In genomic region chr15:78990970-78991525, GRCm38 (mm10) we compare ENCODE assay signal across 29 mouse cellular contexts. TPM values are rescaled to one million over a fixed set of nuclear protein-coding genes. Genes with fewer than 3 reads are reported as not detected.
DNase-seq lines count a peak whose midpoint lies in the region; ATAC-seq and TF ChIP-seq lines count a peak whose summit lies in the region.
"Had no signal": no experiment of that assay in that cellular context is flagged by ENCODE, and none has a peak within 500 bp of the region (broad histone marks: within the 10 kb centered on the region; RNA-seq: fewer than 3 reads in every experiment).

No protein-coding gene starts in this region.

- H3K27me3 ChIP-seq in kidney, postnatal 0 days (ENCODE audit: insufficient read depth, low read length), result no peaks in the 10 kb centered on the region
- H3K27me3 ChIP-seq in E14TG2a.4 (ENCODE audit: insufficient read depth, low read length), result no peaks in the 10 kb centered on the region
- H3K27me3 ChIP-seq: CH12.LX; forebrain, embryonic 13.5 days; heart, embryonic 13.5 days; hindbrain, embryonic 12.5 days; hindbrain, embryonic 15.5 days had no signal

- WGBS in kidney, postnatal 0 days, result 72% methylated on average over 25 of the region's 25 CpGs

- no peaks in the 10 kb centered on the region for H3K9me3 ChIP-seq in kidney, postnatal 0 days (replicated peaks; ENCODE audit: low read length)
- H3K9me3 ChIP-seq in E14TG2a.4 (ENCODE audit: low read length), result no peaks in the 10 kb centered on the region
- H3K9me3 ChIP-seq: forebrain, embryonic 10.5 days; forebrain, embryonic 13.5 days; heart, embryonic 13.5 days; hindbrain, embryonic 12.5 days; hindbrain, embryonic 15.5 days had no signal

- DNase-seq in adrenal gland, adult 2 months, result peak; percentile 73
- no peak for DNase-seq in adrenal gland, postnatal 10 days
- DNase-seq in cerebellum, adult 9-11 months, result peak; percentile 56
- no peak for DNase-seq in cerebellum, postnatal 4 days (ENCODE audit: low spot score in 2 of 2)
- peak; percentile 19 for DNase-seq in kidney, postnatal 0 days (ENCODE audit: low spot score)
- no peak for DNase-seq in kidney, adult 8-10 months
- DNase-seq: B cell, adult 2 months; cerebellum, adult 11 months; cerebellum, postnatal 10 days; cerebellum, postnatal 36 days; gastrocnemius, postnatal 14 days; heart, adult 18-20 months; kidney, adult 9 months had no signal

- H3K4me2 ChIP-seq in kidney, postnatal 0 days (ENCODE audit: low read length), result no peak overlapping the region
- H3K4me2 ChIP-seq: forebrain, embryonic 13.5 days; heart, embryonic 13.5 days; hindbrain, embryonic 12.5 days; hindbrain, embryonic 15.5 days had no signal

- peaks cover 70% of the 10 kb centered on the region for H3K36me3 ChIP-seq in kidney, postnatal 0 days (ENCODE audit: insufficient read depth, low read length)
- peaks cover 88% of the 10 kb centered on the region for H3K36me3 ChIP-seq in E14TG2a.4 (ENCODE audit: insufficient read depth, low read length)

- peak; percentile 62; the same call in 1 of the 2 replicates for ATAC-seq in kidney, postnatal 0 days (replicated peaks; ENCODE audit: low FRiP score, low read depth)
- no peak for ATAC-seq in megakaryocyte-erythroid progenitor cell, adult 5-6 weeks (replicated peaks; ENCODE audit: low FRiP score, low TSS enrichment, poor library complexity, severe bottlenecking)
- ATAC-seq: activated CD4-positive, CD25-positive, alpha-beta regulatory T cell, adult 4 months; forebrain, embryonic 13.5 days; forebrain, embryonic 16.5 days; intestine, postnatal 0 days had no signal

- H3K4me3 ChIP-seq in kidney, postnatal 0 days (replicated peaks; ENCODE audit: low read depth, low read length), result no peak overlapping the region
- H3K4me3 ChIP-seq in E14TG2a.4 (replicated peaks; ENCODE audit: low read length), result peak overlapping the region; percentile 17; the same call in 1 of the 2 replicates
- H3K4me3 ChIP-seq: forebrain, embryonic 10.5 days; forebrain, embryonic 13.5 days; heart, embryonic 13.5 days; hindbrain, embryonic 12.5 days; hindbrain, embryonic 15.5 days had no signal

- H3K4me1 ChIP-seq in kidney, postnatal 0 days (replicated peaks; ENCODE audit: insufficient read depth, low read length), result peaks cover 3% of the 10 kb centered on the region; the same call in 1 of the 2 replicates
- peaks cover 67% of the 10 kb centered on the region for H3K4me1 ChIP-seq in E14TG2a.4 (replicated peaks; ENCODE audit: low read depth, low read length)

- no peak for TF ChIP-seq CTCF in kidney, postnatal 0 days (IDR thresholded peaks at IDR 0.05; ENCODE audit: low read depth)
- TF ChIP-seq CTCF in E14TG2a.4 (conservative IDR thresholded peaks at IDR 0.05; ENCODE audit: low read length), result no peak

- no peak overlapping the region for H3K9ac ChIP-seq in kidney, postnatal 0 days (ENCODE audit: low read depth, low read length)
- H3K9ac ChIP-seq: forebrain, embryonic 13.5 days; heart, embryonic 13.5 days; hindbrain, embryonic 12.5 days; hindbrain, embryonic 15.5 days had no signal

- no peak overlapping the region for H3K27ac ChIP-seq in kidney, postnatal 0 days
- H3K27ac ChIP-seq: forebrain, embryonic 10.5 days; forebrain, embryonic 13.5 days; heart, embryonic 13.5 days; hindbrain, embryonic 12.5 days; hindbrain, embryonic 15.5 days had no signal

RNA-seq across cellular contexts. Expression of gene H1f0, which starts 37.2 kb away (rescaled TPM):
- total RNA-seq in adrenal gland, adult 2 months (2021), result 100 to 1,000 TPM in 1 of 2 experiments, 10 to 100 TPM in 1; 94.6 to 204 TPM
- 109 and 135 TPM in 2 replicates for polyA plus RNA-seq in adrenal gland, adult 2 months (2012; rRNA removed)
- total RNA-seq in adrenal gland, postnatal 10 days (2021), result 100 to 1,000 TPM; 195 to 222 TPM
- polyA plus RNA-seq in kidney, postnatal 0 days (2015; fragmentation: Nextera tagmentation; extraction: Ambion mirVana), result 522 and 524 TPM in 2 replicates
- 19.0 and 23.7 TPM in 2 replicates for total RNA-seq in megakaryocyte-erythroid progenitor cell, adult 5-6 weeks (2014; fragmentation: Nextera tagmentation)
- total RNA-seq in megakaryocyte-erythroid progenitor cell, adult 5-6 weeks (2017), result 27.0 and 47.0 TPM in 2 replicates

RNA-seq across cellular contexts. Expression of gene Triobp, which starts 43.5 kb away (rescaled TPM):
- 100 to 1,000 TPM in 1 of 2 experiments, 10 to 100 TPM in 1; 93.7 to 129 TPM for total RNA-seq in adrenal gland, adult 2 months (2021)
- polyA plus RNA-seq in adrenal gland, adult 2 months (2012; rRNA removed), result 101 and 134 TPM in 2 replicates
- 10 to 100 TPM; 87.8 to 88.2 TPM for total RNA-seq in adrenal gland, postnatal 10 days (2021)
- polyA plus RNA-seq in kidney, postnatal 0 days (2015; fragmentation: Nextera tagmentation; extraction: Ambion mirVana), result 30.5 and 33.0 TPM in 2 replicates
- total RNA-seq in megakaryocyte-erythroid progenitor cell, adult 5-6 weeks (2014; fragmentation: Nextera tagmentation), result 29.1 and 33.9 TPM in 2 replicates
- 11.2 and 12.5 TPM in 2 replicates for total RNA-seq in megakaryocyte-erythroid progenitor cell, adult 5-6 weeks (2017)

RNA-seq across cellular contexts. Expression of gene Galr3, which starts 50.6 kb away (rescaled TPM):
- under 1 TPM in 1 of 2 experiments, not detected in 1; 0.28 TPM for total RNA-seq in adrenal gland, adult 2 months (2021)
- 1.4 and 4.2 TPM in 2 replicates for polyA plus RNA-seq in adrenal gland, adult 2 months (2012; rRNA removed)
- total RNA-seq in adrenal gland, postnatal 10 days (2021), result under 1 TPM; 0.30 to 0.48 TPM
- 0.13 and 0.24 TPM in 2 replicates for polyA plus RNA-seq in kidney, postnatal 0 days (2015; fragmentation: Nextera tagmentation; extraction: Ambion mirVana)
- total RNA-seq in megakaryocyte-erythroid progenitor cell, adult 5-6 weeks (2014; fragmentation: Nextera tagmentation), result 0.40 TPM in 1 of 2 replicates, not detected in the other
- 0.56 TPM in 1 of 2 replicates, not detected in the other for total RNA-seq in megakaryocyte-erythroid progenitor cell, adult 5-6 weeks (2017)
- total RNA-seq: gastrocnemius, adult 18-20 months; heart, adult 18-20 months; heart, postnatal 25 days had no signal
- polyA plus RNA-seq: activated CD4-positive, CD25-positive, alpha-beta regulatory T cell, adult 4 months; embryonic facial prominence, embryonic 11.5 days; embryonic facial prominence, embryonic 14.5 days; forebrain, embryonic 10.5 days; forebrain, embryonic 13.5 days; forebrain, embryonic 16.5 days; heart, embryonic 13.5 days; heart, embryonic 16.5 days; hindbrain, embryonic 12.5 days had no signal

RNA-seq across cellular contexts. Expression of gene Nol12, which starts 56.3 kb away (rescaled TPM):
- 10 to 100 TPM; 42.0 to 57.2 TPM for total RNA-seq in adrenal gland, adult 2 months (2021)
- 21.3 and 22.5 TPM in 2 replicates for polyA plus RNA-seq in adrenal gland, adult 2 months (2012; rRNA removed)
- 10 to 100 TPM; 34.4 to 35.2 TPM for total RNA-seq in adrenal gland, postnatal 10 days (2021)
- polyA plus RNA-seq in kidney, postnatal 0 days (2015; fragmentation: Nextera tagmentation; extraction: Ambion mirVana), result 43.8 and 46.8 TPM in 2 replicates
- 52.3 and 56.7 TPM in 2 replicates for total RNA-seq in megakaryocyte-erythroid progenitor cell, adult 5-6 weeks (2014; fragmentation: Nextera tagmentation)
- 15.3 and 31.6 TPM in 2 replicates for total RNA-seq in megakaryocyte-erythroid progenitor cell, adult 5-6 weeks (2017)

Comparison
In these comparisons a context has a peak if more than half of its experiments do, and no peak if none do; other contexts are left out.
1. DNase-seq: peak in adrenal gland, adult 2 months (single experiment), cerebellum, adult 9-11 months (single experiment) and kidney, postnatal 0 days (single experiment); none in adrenal gland, postnatal 10 days (single experiment), cerebellum, postnatal 4 days (0 of 2) and kidney, adult 8-10 months (0 of 2).